Mouse (Mus musculus) forebrain, postnatal 0 days (tissue): ENCODE data around the gene Gm42417. TPM values are rescaled to one million over a fixed set of nuclear protein-coding genes. Genes with fewer than 3 reads are reported as not detected.

Experiments used
- ATAC-seq: fragments of 200-750 bp; cut with Nextera tagmentation; 2 replicates; pipeline ENCODE4 v1.8.0; 2017; ENCODE audit warnings: mild to moderate bottlenecking, moderate library complexity
- DNase-seq: peaks from one replicate; pipeline ENCODE4 v3.0.0-alpha.2; 2015
- H3K27ac ChIP-seq: fragments of 300-500 bp; sonication (generic); 2 replicates; pipeline ENCODE4 v1.5.1; 2014; ENCODE audit warnings: low read depth, mild to moderate bottlenecking, antibody characterized with exemption, low read length, moderate library complexity, mixed read lengths
- H3K27me3 ChIP-seq: fragments of 300-500 bp; sonication (generic); 2 replicates; pipeline ENCODE4 v1.6.1; 2014; ENCODE audit warnings: mild to moderate bottlenecking, low read length, mixed read lengths; ENCODE audit not compliant: insufficient read depth
- H3K36me3 ChIP-seq: fragments of 300-500 bp; sonication (generic); 2 replicates; pipeline ENCODE4 v1.6.1; 2014; ENCODE audit warnings: mild to moderate bottlenecking, moderate library complexity; ENCODE audit not compliant: insufficient read depth
- H3K4me1 ChIP-seq: fragments of 300-500 bp; sonication (generic); 2 replicates; pipeline ENCODE4 v1.6.1; 2014; ENCODE audit warnings: antibody characterized with exemption; ENCODE audit not compliant: insufficient read depth
- H3K4me2 ChIP-seq: fragments of 300-500 bp; sonication (generic); 2 replicates; pipeline ENCODE4 v1.6.1; 2014; ENCODE audit warnings: low read depth, mild to moderate bottlenecking, moderate library complexity
- H3K4me3 ChIP-seq: fragments of 300-500 bp; sonication (generic); 2 replicates; pipeline ENCODE4 v1.5.1; 2014; ENCODE audit warnings: low read depth, low read length, mixed read lengths
- H3K9ac ChIP-seq: fragments of 300-500 bp; sonication (generic); 2 replicates; pipeline ENCODE4 v1.6.1; 2014; ENCODE audit warnings: mild to moderate bottlenecking
- H3K9me3 ChIP-seq: fragments of 300-500 bp; sonication (generic); 2 replicates; pipeline ENCODE4 v1.6.1; 2016; ENCODE audit warnings: low read length
- CTCF ChIP-seq: sonication (generic); IDR thresholded peaks from 2 replicates; pipeline ENCODE4 v1.5.1; 2016; ENCODE audit warnings: antibody characterized with exemption, control low read depth, low read depth
- WGBS: fragments of 180-500 bp; shearing (Covaris S2); extraction: QIAGEN DNeasy Blood & Tissue Kit; methylation state at CpG from one replicate; pipeline ENCODE4 v1.1.7; 2014; 5-methylcytosine and 5-hydroxymethylcytosine counted together
- polyA plus RNA-seq: library from polyadenylated mRNA; unstranded; fragments of >200 nt; fragmentation: Nextera tagmentation; extraction: Ambion mirVana; gene quantifications from 2 replicates; pipeline ENCODE4 v1.2.1, GENCODE M21; 2015
- total RNA-seq: library from RNA; depleted of rRNA; stranded (reverse); fragments of >200 nt; gene quantifications from 2 replicates; pipeline ENCODE4 v1.2.3, GENCODE M21; 2014

Gene Gm42417
- total and polyA plus RNA-seq, 2 experiments from 2014 or later, result 0.27 to 0.38 TPM

DNA sequence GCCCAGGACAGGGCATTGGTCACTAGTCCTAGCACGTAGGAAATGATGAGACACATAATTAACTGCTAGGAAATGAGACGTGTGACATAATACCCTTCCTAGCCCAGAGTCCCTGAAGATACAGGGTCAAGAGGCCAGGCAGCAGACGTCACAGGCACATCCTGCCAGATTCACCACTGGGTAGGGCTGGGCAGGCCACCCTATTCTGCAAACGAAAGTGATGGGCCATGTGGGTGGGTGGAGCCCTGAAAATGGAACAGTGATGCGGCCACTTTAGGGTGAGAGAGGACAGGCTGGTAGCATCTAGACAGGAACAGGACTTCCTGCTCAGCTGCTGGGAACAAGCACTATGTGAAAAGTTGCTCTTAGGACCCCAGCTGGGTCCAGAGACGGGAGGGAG is 32.4 kb upstream of the Gm42417 start:
- WGBS, result 64% methylated on average over 6 of the region's 6 CpGs
- ATAC-seq, result no peak
- no peaks in the 10 kb centered on the region for H3K36me3 ChIP-seq
- no peak for DNase-seq
- no peaks in the 10 kb centered on the region for H3K4me1 ChIP-seq
- no peaks in the 10 kb centered on the region for H3K27me3 ChIP-seq
- H3K9me3 ChIP-seq, result no peaks in the 10 kb centered on the region
- TF ChIP-seq CTCF, result no peak
- H3K27ac ChIP-seq, result no peak overlapping the region
- H3K9ac ChIP-seq, result no peak overlapping the region
- H3K4me2 ChIP-seq, result no peak overlapping the region
- H3K4me3 ChIP-seq, result no peak overlapping the region

DNA sequence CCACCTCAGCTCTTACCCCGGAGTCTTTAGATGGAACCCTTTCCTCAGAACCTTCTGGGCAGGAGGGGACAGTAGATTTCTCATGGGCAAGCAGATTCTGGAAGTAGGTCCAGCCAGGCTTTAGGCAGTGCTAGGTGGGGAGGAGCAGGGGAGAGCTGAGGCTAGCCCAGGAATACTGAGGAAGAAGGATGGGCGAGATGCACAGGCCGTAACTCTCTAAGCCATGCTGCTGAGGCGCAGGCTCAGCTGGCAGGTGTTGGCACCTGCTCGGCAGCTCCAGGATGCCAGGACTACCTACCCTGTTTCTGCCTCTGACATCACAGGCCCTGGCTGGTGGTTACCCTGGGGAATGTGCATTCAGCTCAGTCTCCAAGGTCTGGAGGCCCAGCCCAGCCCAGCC is 31.1 kb upstream of the Gm42417 start:
- 86% methylated on average over 5 of the region's 5 CpGs for WGBS
- no peak overlapping the region for H3K4me3 ChIP-seq
- H3K4me2 ChIP-seq, result no peak overlapping the region
- H3K4me1 ChIP-seq, result no peaks in the 10 kb centered on the region
- no peaks in the 10 kb centered on the region for H3K36me3 ChIP-seq
- no peak overlapping the region for H3K27ac ChIP-seq
- DNase-seq (no peak), ATAC-seq (no peak)
- no peaks in the 10 kb centered on the region for H3K27me3 ChIP-seq
- no peaks in the 10 kb centered on the region for H3K9me3 ChIP-seq
- no peak for TF ChIP-seq CTCF
- H3K9ac ChIP-seq, result no peak overlapping the region

DNA sequence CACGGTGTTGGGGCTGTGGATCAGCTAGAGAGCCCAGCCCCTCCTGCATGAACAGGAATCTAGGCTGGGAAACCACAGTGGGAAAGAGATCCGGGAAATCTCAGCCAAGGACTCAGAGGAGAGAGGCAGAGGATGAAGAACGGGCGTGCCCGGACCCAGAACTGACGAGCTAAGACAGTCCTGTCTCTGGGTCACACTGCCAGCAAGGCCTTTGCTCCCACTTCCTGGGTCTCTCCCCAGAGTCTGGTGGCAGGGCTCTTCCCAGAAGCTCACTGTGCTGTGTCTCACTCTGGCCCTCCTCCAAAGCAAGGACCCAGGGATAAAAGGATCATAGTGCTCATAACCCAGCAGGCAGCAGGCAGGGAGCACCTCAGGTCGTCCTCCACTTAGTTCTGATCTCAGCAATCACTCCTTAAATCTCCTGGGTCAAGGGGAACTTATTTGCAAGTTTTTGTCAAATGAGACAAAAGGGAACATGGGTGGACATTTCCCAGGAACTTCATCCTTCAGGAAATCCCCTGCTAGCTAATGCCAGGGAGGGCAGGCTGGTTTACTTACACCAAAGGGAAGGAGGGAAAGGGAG is 30.6 kb upstream of the Gm42417 start:
- DNase-seq (no peak), ATAC-seq (no peak)
- Histone ChIP-seq H3K9me3 (no peaks in the 10 kb centered on the region), H3K36me3 (no peaks in the 10 kb centered on the region), H3K9ac (no peak overlapping the region), H3K4me1 (no peaks in the 10 kb centered on the region), H3K27me3 (no peaks in the 10 kb centered on the region), H3K4me3 (no peak overlapping the region), H3K27ac (no peak overlapping the region), H3K4me2 (no peak overlapping the region)
- no peak for TF ChIP-seq CTCF
- 48% methylated on average over 7 of the region's 7 CpGs for WGBS

DNA sequence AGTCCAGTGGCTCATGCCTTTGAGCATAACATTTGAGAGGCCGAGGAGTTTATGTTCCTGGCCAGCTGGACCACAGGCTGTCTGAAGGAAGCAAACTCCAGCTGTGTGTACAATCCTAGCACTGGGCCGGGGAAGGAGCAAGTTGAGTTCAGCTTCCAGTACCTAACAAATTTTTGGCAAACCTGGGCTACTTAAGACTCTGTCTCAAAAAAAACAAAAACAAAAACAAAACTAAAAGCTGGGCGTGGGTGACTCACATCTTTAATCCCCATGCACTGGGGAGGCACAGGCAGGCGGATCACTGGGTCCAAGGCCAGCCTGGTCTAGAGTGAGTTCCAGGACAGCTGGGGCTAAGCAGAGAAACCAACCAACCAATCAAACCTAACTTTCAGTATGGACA is 29.5 kb upstream of the Gm42417 start:
- Histone ChIP-seq H3K27ac (no peak overlapping the region), H3K4me2 (no peak overlapping the region), H3K4me3 (no peak overlapping the region), H3K9me3 (no peaks in the 10 kb centered on the region), H3K27me3 (no peaks in the 10 kb centered on the region), H3K36me3 (no peaks in the 10 kb centered on the region), H3K9ac (no peak overlapping the region), H3K4me1 (no peaks in the 10 kb centered on the region)
- 81% methylated on average over 4 of the region's 4 CpGs for WGBS
- DNase-seq (no peak), ATAC-seq (no peak)
- no peak for TF ChIP-seq CTCF

DNA sequence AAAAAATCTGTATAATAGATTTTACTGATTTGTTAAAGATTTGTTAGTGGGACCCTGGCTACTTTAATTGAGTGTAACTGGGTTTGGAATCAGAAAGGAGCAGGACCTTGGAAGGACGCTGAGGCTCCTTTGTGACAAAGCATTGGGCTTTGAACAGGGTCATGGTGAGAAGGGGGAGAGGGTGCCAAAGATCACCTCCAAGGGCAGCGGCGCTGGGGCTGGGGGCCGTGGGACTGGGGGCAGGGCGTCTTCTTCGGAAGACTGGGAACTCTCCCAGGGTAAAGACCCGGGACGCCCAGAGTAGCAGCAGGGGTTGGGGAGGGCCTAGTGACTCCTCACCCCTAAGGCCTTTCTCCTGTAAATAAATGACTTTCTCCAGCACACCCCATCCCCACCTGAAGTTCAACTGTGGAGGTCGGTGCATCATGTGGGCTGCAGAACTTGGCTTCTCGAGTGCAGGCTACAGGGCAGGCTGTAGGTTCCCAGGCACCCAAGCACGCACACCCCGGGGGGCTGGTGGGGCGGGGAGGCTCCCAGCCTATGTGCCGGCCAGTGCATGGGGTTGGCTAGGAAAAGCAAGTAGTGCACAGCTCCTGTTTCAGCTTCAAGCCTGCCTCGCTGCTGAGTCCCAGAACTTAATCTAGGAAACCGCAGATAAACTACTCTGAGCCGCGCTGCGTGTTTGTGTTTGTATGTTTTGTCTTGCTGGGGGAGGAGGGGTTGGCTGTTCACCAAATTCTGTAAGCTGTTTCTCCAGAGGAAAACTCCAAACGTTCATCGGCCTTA is 28.8 kb upstream of the Gm42417 start:
- Histone ChIP-seq H3K27me3 (no peaks in the 10 kb centered on the region), H3K4me1 (no peaks in the 10 kb centered on the region), H3K9ac (no peak overlapping the region), H3K4me2 (no peak overlapping the region), H3K4me3 (no peak overlapping the region), H3K9me3 (no peaks in the 10 kb centered on the region), H3K27ac (no peak overlapping the region), H3K36me3 (no peaks in the 10 kb centered on the region)
- ATAC-seq (no peak), DNase-seq (no peak)
- TF ChIP-seq CTCF, result no peak
- WGBS, result 37% methylated on average over 21 of the region's 21 CpGs

DNA sequence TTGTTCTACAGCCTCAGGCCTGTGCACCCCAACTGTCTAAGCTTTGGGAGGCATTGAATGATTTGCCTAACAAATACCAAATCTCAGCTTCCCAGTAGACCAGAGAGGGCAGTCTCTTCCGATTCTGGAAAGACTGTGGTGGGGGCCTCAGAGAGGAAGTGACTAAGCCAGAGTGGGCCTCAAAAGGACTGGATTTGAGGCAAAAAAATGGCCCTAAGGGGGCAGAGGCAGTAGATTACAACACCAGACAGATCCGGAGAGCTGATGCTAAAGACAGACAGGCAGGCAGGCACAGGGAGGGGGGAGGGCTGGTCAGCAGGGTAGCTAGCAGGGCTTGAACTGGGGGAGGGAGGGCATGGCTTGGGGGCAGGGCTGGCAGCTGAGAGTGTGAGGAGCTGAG is 27.2 kb upstream of the Gm42417 start:
- WGBS, result 14% methylated on average over 2 of the region's 2 CpGs
- no peak for TF ChIP-seq CTCF
- H3K4me1 ChIP-seq, result no peaks in the 10 kb centered on the region
- H3K36me3 ChIP-seq, result no peaks in the 10 kb centered on the region
- no peak overlapping the region for H3K27ac ChIP-seq
- no peak for DNase-seq
- no peaks in the 10 kb centered on the region for H3K27me3 ChIP-seq
- H3K4me3 ChIP-seq, result no peak overlapping the region
- no peak for ATAC-seq
- no peaks in the 10 kb centered on the region for H3K9me3 ChIP-seq
- H3K9ac ChIP-seq, result no peak overlapping the region
- H3K4me2 ChIP-seq, result no peak overlapping the region

DNA sequence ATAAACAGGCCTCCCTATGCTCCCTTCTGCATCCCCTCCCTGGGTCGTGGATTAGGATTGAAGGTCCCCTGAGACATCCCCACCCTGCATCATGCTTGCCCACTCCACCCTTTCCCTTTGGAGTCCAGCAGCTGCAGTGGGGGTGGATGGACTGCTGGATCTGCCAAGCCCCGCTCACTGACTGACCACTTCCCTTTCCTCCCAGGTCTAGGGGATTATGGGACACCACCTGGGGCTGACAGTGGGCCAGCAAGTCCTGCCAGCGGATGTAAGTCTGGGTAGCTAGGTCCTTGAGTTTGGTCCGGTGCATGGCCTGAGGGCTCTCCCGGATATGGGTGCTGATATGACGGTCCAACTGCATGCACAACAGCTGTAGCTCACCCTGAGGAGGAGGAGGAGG is 24.9 kb upstream of the Gm42417 start:
- no peaks in the 10 kb centered on the region for H3K4me1 ChIP-seq
- H3K36me3 ChIP-seq, result no peaks in the 10 kb centered on the region
- 80% methylated on average over 6 of the region's 6 CpGs for WGBS
- H3K27ac ChIP-seq, result no peak overlapping the region
- no peaks in the 10 kb centered on the region for H3K9me3 ChIP-seq
- no peak overlapping the region for H3K4me2 ChIP-seq
- TF ChIP-seq CTCF, result no peak
- ATAC-seq (no peak), DNase-seq (no peak)
- H3K4me3 ChIP-seq, result no peak overlapping the region
- no peak overlapping the region for H3K9ac ChIP-seq
- no peaks in the 10 kb centered on the region for H3K27me3 ChIP-seq
